Mouse (Mus musculus) liver, embryonic 14.5 days (tissue): Measurements from ENCODE around the gene L1cam.

Experiments
- CTCF ChIP-seq: IDR thresholded peaks from 2 replicates; pipeline ENCODE4 v1.5.1; 2016; ENCODE audit warnings: antibody characterized with exemption, low read depth, control low read depth
- EP300 ChIP-seq: IDR thresholded peaks from 2 replicates; pipeline ENCODE4 v1.6.1; 2016; ENCODE audit warnings: antibody characterized with exemption, low read depth

GRCm38 (mm10) chrX:73930402-73931062 is 34.6 kb upstream of the L1cam start, which contains the start of gene Renbp:
- TF ChIP-seq CTCF (no peak; the same call in 1 of the 2 replicates), EP300 (no peak)
